Mouse (Mus musculus): ENCODE data around the gene Col4a3bp.

- no peak for TF ChIP-seq CTCF (IDR thresholded peaks at IDR 0.05; ENCODE audit: low read depth, low read length)
- no peak for TF ChIP-seq POLR2A (IDR thresholded peaks at IDR 0.05; ENCODE audit: borderline replicate concordance, low read depth, low read length)
Measured at GRCm38 (mm10) chr13:96574170-96574569, 31.8 kb downstream of the Col4a3bp start.
